Comparison of ENCODE assay signal across 16 mouse cellular contexts in the genomic region with DNA sequence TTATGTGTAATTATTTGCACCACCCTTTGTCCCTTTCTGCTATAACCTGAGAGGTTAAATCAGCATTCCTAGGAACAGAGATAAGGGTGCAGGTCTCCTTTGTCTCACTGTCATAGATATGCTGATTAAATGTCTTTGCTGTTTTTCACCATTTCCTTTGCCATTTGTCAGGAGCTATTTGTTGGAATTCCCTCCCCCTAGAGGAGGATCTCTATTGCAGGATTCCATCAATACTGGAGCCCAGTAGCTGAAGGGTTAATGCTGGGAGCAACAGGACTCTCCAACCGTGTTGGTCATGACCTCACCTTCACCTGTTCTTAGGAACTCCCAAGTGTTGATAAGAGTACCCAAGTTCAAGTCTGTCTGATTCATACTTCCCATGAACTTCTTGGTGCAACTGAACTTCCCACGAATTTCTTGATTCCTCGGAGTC.
DNase-seq lines count a peak whose midpoint lies in the region; ATAC-seq and TF ChIP-seq lines count a peak whose summit lies in the region.
"Had no signal": no experiment of that assay in that cellular context is flagged by ENCODE, and none has a peak within 500 bp of the region (broad histone marks: within the 10 kb centered on the region; RNA-seq: fewer than 3 reads in every experiment).

No protein-coding gene starts in this region.

- intact Hi-C loops in heart, postnatal 36 days (cut with DNase I), result no loop called here

- 25% methylated on average over 3 of the region's 3 CpGs for WGBS in forebrain, embryonic 16.5 days
- WGBS in forebrain, embryonic 11.5 days, result 77% methylated on average over 3 of the region's 3 CpGs
- 26% methylated on average over 3 of the region's 3 CpGs for WGBS in heart, postnatal 0 days
- WGBS in limb, embryonic 13.5 days, result 53% methylated on average over 3 of the region's 3 CpGs

- H3K4me2 ChIP-seq in forebrain, embryonic 16.5 days (ENCODE audit: low read length), result no peak overlapping the region
- H3K4me2 ChIP-seq in forebrain, embryonic 11.5 days (ENCODE audit: low read depth, low read length, severe bottlenecking), result no peak overlapping the region
- H3K4me2 ChIP-seq in heart, postnatal 0 days (ENCODE audit: low read depth, low read length), result no peak overlapping the region
- H3K4me2 ChIP-seq in limb, embryonic 13.5 days (replicated peaks), result no peak overlapping the region
- H3K4me2 ChIP-seq: embryonic facial prominence, embryonic 13.5 days had no signal

- peaks cover 19% of the 10 kb centered on the region for H3K4me1 ChIP-seq in forebrain, embryonic 16.5 days (replicated peaks; ENCODE audit: control insufficient read depth, insufficient read depth, low read length)
- H3K4me1 ChIP-seq in forebrain, embryonic 11.5 days (replicated peaks; ENCODE audit: control insufficient read depth, insufficient read depth, low read length), result no peaks in the 10 kb centered on the region
- peaks cover 30% of the 10 kb centered on the region for H3K4me1 ChIP-seq in heart, postnatal 0 days (ENCODE audit: control insufficient read depth, insufficient read depth)
- H3K4me1 ChIP-seq in limb, embryonic 13.5 days, result peaks cover 50% of the 10 kb centered on the region

- ATAC-seq in forebrain, embryonic 16.5 days, result no peak
- no peak for ATAC-seq in forebrain, embryonic 11.5 days (replicated peaks; ENCODE audit: low FRiP score)
- ATAC-seq in heart, postnatal 0 days (ENCODE audit: insufficient read depth, low read depth), result 0 out of 2 replicates have a peak, but pooled peaks have one; percentile 7
- ATAC-seq in limb, embryonic 13.5 days (ENCODE audit: low FRiP score, low read depth), result no peak
- ATAC-seq: inflammation-experienced regulatory T-cells, adult 6 months had no signal

- H3K36me3 ChIP-seq in forebrain, embryonic 16.5 days (ENCODE audit: control insufficient read depth, insufficient read depth), result no peaks in the 10 kb centered on the region
- H3K36me3 ChIP-seq in forebrain, embryonic 11.5 days (ENCODE audit: control insufficient read depth, insufficient read depth, low read length), result no peaks in the 10 kb centered on the region
- no peaks in the 10 kb centered on the region for H3K36me3 ChIP-seq in heart, postnatal 0 days (replicated peaks; ENCODE audit: control insufficient read depth, insufficient read depth, low read length)
- H3K36me3 ChIP-seq in limb, embryonic 13.5 days, result no peaks in the 10 kb centered on the region
- H3K36me3 ChIP-seq: embryonic facial prominence, embryonic 13.5 days had no signal

- peak; percentile 27 for TF ChIP-seq CTCF in heart, postnatal 0 days (IDR thresholded peaks at IDR 0.05; ENCODE audit: low read depth)

- no peak overlapping the region for H3K4me3 ChIP-seq in forebrain, embryonic 16.5 days (replicated peaks; ENCODE audit: low read length)
- H3K4me3 ChIP-seq in forebrain, embryonic 11.5 days (ENCODE audit: low read depth, low read length), result no peak overlapping the region
- H3K4me3 ChIP-seq in heart, postnatal 0 days (ENCODE audit: low read depth, low read length), result no peak overlapping the region
- H3K4me3 ChIP-seq in limb, embryonic 13.5 days, result no peak overlapping the region
- H3K4me3 ChIP-seq: embryonic facial prominence, embryonic 13.5 days had no signal

- H3K27ac ChIP-seq in forebrain, embryonic 16.5 days (ENCODE audit: low read length), result peak overlapping the region; percentile 10
- no peak overlapping the region for H3K27ac ChIP-seq in forebrain, embryonic 11.5 days (ENCODE audit: low read depth, low read length)
- H3K27ac ChIP-seq in heart, postnatal 0 days (ENCODE audit: low read depth), result peak overlapping the region; percentile 85
- peak overlapping the region; percentile 67; the same call in 1 of the 2 replicates for H3K27ac ChIP-seq in limb, embryonic 13.5 days
- H3K27ac ChIP-seq: embryonic facial prominence, embryonic 13.5 days; liver, embryonic 14.5 days had no signal

- H3K27me3 ChIP-seq in forebrain, embryonic 16.5 days (replicated peaks; ENCODE audit: control insufficient read depth, insufficient read depth, low read length), result no peaks in the 10 kb centered on the region
- H3K27me3 ChIP-seq in forebrain, embryonic 11.5 days (ENCODE audit: control insufficient read depth, insufficient read depth, low read length), result no peaks in the 10 kb centered on the region
- H3K27me3 ChIP-seq in heart, postnatal 0 days (ENCODE audit: control insufficient read depth, insufficient read depth, low read length), result no peaks in the 10 kb centered on the region
- H3K27me3 ChIP-seq in limb, embryonic 13.5 days, result no peaks in the 10 kb centered on the region
- H3K27me3 ChIP-seq: embryonic facial prominence, embryonic 13.5 days had no signal

- TF ChIP-seq EP300 in heart, postnatal 0 days (IDR thresholded peaks at IDR 0.05; ENCODE audit: low read depth), result no peak

- DNase-seq in forebrain, embryonic 11.5 days (ENCODE audit: low spot score), result no peak
- peak; percentile 17 for DNase-seq in heart, postnatal 0 days (ENCODE audit: low spot score)
- no peak for DNase-seq in heart, postnatal 36 days
- peak; percentile 89 for DNase-seq in R1 (ENCODE audit: low read depth, low spot score)
- DNase-seq in frontal cortex, postnatal 36 days (ENCODE audit: low spot score in 2 of 2), result no peak
- no peak for DNase-seq in testis, postnatal 10 days (ENCODE audit: low spot score)
- DNase-seq: adrenal gland, adult 2 months; cerebellum, adult 2 months; gastrocnemius, postnatal 25 days; layer of hippocampus, adult 9-11 months; midbrain, embryonic 14.5 days had no signal

- H3K9me3 ChIP-seq in forebrain, embryonic 16.5 days (ENCODE audit: control insufficient read depth, low read length), result no peaks in the 10 kb centered on the region
- H3K9me3 ChIP-seq in forebrain, embryonic 11.5 days (ENCODE audit: control insufficient read depth, low read length), result no peaks in the 10 kb centered on the region
- H3K9me3 ChIP-seq in heart, postnatal 0 days (replicated peaks; ENCODE audit: control insufficient read depth, low read length), result no peaks in the 10 kb centered on the region
- H3K9me3 ChIP-seq in limb, embryonic 13.5 days, result no peaks in the 10 kb centered on the region
- H3K9me3 ChIP-seq: embryonic facial prominence, embryonic 13.5 days had no signal

- H3K9ac ChIP-seq in forebrain, embryonic 16.5 days (replicated peaks; ENCODE audit: low read depth, low read length), result no peak overlapping the region
- no peak overlapping the region for H3K9ac ChIP-seq in forebrain, embryonic 11.5 days (ENCODE audit: low read length)
- no peak overlapping the region for H3K9ac ChIP-seq in heart, postnatal 0 days (replicated peaks; ENCODE audit: low read depth, low read length)
- no peak overlapping the region for H3K9ac ChIP-seq in limb, embryonic 13.5 days
- H3K9ac ChIP-seq: embryonic facial prominence, embryonic 13.5 days; liver, embryonic 14.5 days had no signal

Comparison
In these comparisons a context has a peak if more than half of its experiments do, and no peak if none do; other contexts are left out.
1. DNase-seq: peak in heart, postnatal 0 days (single experiment) and R1 (single experiment); none in forebrain, embryonic 11.5 days (single experiment), heart, postnatal 36 days (0 of 2), frontal cortex, postnatal 36 days (0 of 2) and testis, postnatal 10 days (single experiment).